Mouse (Mus musculus): Measurements from ENCODE around the gene Aldh3b1. TPM values are rescaled to one million over a fixed set of nuclear protein-coding genes. Genes with fewer than 3 reads are reported as not detected.
"Not testable (repeated sequence)": the region's sequence is repeated elsewhere in the genome, so short reads cannot be mapped to it uniquely, and the experiment has no call there.

Aldh3b1 gene
- total RNA-seq (2021) = 1 to 10 TPM; 1.6 to 1.9 TPM

GRCm38 (mm10) chr19:3929211-3929941, at the start of gene Aldh3b1:
TSS of gene Aldh3b1 (minus strand) at chr19:3929808.
- DNase-seq = peak; percentile 90

- no peak for DNase-seq
Observed at GRCm38 (mm10) chr19:3975866-3976265, 46.3 kb upstream of the Aldh3b1 start.

- not testable (repeated sequence) for DNase-seq
Observed at GRCm38 (mm10) chr19:3974608-3975007, 45.0 kb upstream of the Aldh3b1 start.

DNA sequence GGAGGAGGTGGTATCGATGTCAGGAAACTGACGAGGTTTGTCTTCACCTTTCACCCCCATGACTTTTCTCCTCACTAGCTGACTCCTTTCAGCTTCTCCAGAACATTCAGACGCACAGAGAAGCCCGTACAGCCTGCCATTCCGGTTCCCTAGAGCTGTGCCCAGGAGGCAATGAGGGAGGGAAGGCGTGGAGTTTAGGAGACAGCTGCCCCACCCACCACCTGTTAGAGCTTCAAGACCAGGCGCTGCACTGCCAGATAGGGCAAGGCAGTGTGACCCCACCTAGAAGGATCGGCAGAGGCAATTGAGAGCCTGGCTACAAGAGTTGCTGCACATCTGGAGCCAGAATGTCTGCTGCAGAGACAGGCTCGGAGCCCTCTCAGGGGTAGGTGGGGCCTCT, 42.6 kb upstream of the Aldh3b1 start, which contains the start of gene Aldh3b2:
Gene Aldh3b2, plus strand, starts transcription at position 100 of the 400 bp plus-strand sequence.
- DNase-seq = no peak

GRCm38 (mm10) chr19:3967258-3967657, 37.6 kb upstream of the Aldh3b1 start:
- DNase-seq = no peak

DNA sequence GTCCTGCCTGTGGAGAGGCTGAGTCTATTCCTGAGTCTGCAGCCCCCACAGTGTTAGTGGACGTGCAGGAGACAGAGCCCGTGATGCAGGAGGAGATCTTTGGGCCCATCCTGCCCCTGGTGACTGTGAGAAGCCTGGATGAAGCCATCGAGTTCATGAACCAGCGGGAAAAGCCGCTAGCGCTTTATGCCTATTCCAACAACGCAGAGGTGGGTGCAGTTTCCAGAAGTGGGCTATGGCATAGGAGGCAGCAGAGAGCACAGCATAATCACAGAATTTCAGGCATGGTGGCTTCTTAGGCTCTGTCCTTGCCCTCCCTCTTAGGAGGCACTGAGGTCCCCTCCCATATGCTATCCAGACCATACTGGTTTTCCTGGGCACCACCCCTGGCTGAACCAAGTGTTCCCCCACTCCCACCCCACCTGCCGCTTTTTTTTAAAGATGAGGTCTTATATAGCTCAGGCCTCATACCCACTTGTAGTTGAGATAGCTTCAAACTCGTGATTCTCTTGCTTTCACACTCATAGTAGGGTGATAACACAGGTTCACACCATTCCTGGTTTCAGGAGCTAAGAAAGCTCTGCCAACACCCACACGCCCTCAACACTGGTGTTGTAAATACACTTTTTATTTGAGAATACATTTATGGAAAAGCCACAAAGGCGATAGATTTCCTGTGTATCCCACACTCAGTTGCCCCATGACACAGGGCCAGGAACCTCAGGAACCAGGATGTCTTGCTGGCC, 36.9 kb upstream of the Aldh3b1 start:
- DNase-seq = no peak

GRCm38 (mm10) chr19:3964030-3964429, 34.4 kb upstream of the Aldh3b1 start:
- DNase-seq = no peak

GRCm38 (mm10) chr19:3962469-3962868, 32.9 kb upstream of the Aldh3b1 start:
- peak; percentile 69 for DNase-seq

- not testable (repeated sequence) for DNase-seq
Observed at GRCm38 (mm10) chr19:3961805-3962204, 32.2 kb upstream of the Aldh3b1 start.

DNA sequence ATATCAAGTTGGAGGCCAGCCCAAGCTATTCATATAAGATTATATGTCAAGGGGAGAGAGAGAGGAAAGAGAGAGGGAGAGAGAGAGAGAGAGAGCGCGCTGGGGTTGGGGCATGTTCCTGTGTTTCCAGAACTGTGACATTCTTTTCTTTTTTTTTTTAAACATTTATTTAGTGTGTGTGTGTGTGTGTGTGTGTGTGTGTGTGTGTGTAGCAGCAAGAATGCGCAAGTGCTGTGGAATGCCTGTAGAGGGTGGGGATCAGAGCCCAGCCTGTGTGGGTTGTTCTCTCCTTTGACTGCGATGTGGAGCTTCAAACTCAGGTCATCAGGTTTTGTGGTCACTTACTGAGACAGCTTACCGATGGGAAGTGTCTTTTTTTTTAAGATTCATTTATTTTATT, 30.6 kb upstream of the Aldh3b1 start:
- DNase-seq = no peak

DNA sequence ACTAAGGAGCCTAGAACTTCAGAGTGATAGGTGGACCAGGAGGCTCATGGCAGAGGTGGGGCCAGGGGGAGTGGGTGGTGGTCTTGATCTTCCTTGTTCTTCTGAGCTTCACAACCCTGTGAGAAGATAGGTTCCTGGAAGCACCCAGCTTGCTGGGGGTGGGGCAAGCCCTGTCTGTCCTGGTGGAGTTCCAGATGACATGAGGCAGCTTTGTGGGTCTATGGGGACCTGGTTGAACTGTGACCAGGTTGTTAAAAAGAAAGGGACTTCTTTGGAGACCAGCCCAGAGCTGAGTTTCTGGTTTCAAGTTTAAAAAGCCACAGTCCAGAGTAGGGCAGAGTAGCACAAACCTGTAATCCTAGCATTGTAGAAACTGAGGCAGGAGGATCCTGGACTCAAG, 29.4 kb upstream of the Aldh3b1 start:
- DNase-seq = no peak

DNA sequence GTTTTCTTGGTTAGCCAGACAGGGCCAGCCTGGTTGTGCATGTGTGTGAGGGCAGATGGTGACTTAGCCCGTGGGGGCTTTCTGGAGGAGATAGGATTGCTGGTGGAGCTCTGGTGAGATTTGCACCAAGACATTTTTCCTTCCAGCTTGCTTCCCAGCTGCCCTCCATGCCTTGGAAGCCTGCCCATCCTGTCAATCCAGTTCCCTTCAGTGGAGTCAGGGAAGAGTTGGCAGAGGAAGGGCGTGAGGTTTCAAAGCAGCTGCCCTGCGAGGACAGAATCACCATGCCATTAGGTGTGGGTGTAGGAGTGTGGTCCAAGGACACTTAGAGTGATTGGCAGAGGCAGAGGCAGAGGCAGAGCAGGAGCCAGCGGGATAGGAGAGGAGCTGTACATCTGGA, 28.9 kb upstream of the Aldh3b1 start, which contains the start of gene Aldh3b3:
Gene Aldh3b3, plus strand, starts transcription at position 176 of the 400 bp plus-strand sequence.
- peak; percentile 37 for DNase-seq

- not testable (repeated sequence) for DNase-seq
Observed at GRCm38 (mm10) chr19:3957296-3958036, 27.9 kb upstream of the Aldh3b1 start.

GRCm38 (mm10) chr19:3955804-3956203, 26.2 kb upstream of the Aldh3b1 start:
- no peak for DNase-seq

- DNase-seq = no peak
Observed at GRCm38 (mm10) chr19:3955033-3955432, 25.4 kb upstream of the Aldh3b1 start.

DNA sequence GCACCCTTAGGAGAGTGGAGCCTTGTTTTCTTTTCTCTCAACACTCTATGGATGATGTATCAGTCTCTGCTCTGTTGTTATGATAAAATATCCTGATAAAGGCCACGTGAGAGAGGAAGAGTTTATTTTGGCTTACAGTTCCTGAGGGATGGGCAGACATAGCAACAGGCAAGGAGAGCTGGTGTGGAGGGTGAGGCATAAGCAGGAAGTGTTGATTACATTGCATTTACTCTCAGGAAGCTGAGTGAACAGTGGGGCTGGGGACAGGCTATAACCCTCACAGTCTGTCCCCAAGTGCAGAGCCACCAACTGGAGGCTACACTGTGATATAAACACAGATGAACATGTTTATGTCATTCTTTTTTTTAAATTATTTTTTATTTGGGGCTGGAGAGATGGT, 22.5 kb upstream of the Aldh3b1 start:
- no peak for DNase-seq

- no peak for DNase-seq
Observed at GRCm38 (mm10) chr19:3951461-3951860, 21.9 kb upstream of the Aldh3b1 start.

DNA sequence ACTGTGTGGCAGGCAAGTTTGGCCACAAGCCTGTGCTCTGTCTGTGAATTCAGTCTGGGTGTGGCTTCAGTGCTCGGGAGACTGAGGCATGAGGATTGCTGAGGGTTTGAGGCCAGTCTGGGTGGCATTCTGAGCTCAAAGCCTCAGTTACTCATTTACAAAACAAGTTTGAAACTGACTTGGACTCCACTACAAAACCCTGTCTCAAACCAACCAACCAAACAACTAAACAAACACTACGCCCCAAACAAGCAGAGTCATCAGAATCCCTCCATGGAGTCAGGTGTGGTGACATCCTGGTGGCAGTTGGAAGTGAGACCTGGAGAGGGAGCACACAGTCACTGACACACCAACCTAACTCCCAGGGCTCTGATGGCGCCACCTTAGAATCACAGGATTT, 20.7 kb upstream of the Aldh3b1 start:
- no peak for DNase-seq

GRCm38 (mm10) chr19:3948546-3948945, 18.9 kb upstream of the Aldh3b1 start:
- no peak for DNase-seq

GRCm38 (mm10) chr19:3947813-3948212, 18.2 kb upstream of the Aldh3b1 start:
- no peak for DNase-seq

DNA sequence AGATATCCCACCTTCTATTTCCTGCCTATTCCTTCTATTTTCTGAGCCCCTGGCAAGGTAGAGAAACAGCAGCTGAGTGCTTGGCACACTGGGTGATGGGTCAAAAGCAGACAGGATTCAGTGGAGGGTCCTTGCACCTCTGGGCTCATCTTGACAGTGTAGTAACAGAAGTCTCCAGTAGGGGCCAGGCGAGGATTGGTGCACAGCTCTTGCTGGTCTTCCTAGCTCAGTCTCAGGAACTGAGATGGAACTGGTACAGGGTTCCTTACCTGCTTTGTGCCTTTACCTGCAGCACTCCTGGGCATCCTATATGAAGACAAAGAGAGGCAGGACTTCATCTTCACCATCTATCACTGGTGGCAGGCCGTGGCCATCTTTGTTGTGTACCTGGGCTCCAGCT, 17.1 kb upstream of the Aldh3b1 start:
- peak; percentile 84 for DNase-seq

- peak; percentile 53 for DNase-seq
Observed at GRCm38 (mm10) chr19:3945872-3946564, 16.4 kb upstream of the Aldh3b1 start.

Measured in heart, postnatal 4 days (tissue).